Mouse (Mus musculus) layer of hippocampus, adult 18-20 months (tissue): ENCODE measurements around the gene Cdc7. TPM values are rescaled to one million over a fixed set of nuclear protein-coding genes. Genes with fewer than 3 reads are reported as not detected.

ENCODE experiments used
- DNase-seq, 2 experiments: peaks; one replicate each; pipeline ENCODE4 v3.0.0; 2022; ENCODE audit warnings: low spot score in 2 of 2
- total RNA-seq, 2 experiments: library from RNA; stranded (reverse); gene quantifications; 2 replicates each; pipeline ENCODE4 v1.2.3; 2021

Gene Cdc7
- total RNA-seq, 2 experiments from 2014 or later = 13.5 to 17.3 TPM

DNA sequence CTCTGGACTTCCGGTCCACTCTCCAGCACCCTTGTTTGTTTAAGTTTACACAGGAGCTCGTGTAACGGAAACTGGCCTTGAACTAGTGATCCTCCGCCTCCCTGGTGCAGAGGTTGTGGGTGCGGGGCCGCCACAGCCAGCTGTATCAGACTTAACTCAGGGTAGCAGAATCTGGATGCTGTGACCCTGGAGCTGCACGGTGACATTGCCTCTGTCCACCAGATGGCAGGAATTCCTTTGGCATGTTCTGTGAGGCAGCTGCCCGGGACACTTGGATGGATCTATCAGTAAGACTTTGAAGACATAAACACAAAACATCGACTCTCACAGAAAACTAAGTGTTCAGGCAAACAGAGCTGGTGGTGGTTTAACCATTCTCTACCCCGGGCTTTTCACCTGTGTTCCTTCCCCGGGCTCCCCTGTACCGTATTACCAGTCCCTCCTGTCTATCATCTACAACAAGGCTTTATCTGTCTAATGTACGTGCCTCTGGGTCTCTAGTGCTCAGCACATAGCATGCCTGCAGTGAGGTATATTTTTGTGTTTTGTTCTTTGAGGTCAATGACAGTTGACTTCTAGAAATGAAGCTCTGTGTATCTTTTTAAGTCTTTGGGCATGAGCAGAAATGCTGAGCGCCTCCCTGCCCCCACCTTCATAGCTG, 26.6 kb downstream of the Cdc7 start:
- DNase-seq = peak in 1 of 2 experiments; percentile 30

DNA sequence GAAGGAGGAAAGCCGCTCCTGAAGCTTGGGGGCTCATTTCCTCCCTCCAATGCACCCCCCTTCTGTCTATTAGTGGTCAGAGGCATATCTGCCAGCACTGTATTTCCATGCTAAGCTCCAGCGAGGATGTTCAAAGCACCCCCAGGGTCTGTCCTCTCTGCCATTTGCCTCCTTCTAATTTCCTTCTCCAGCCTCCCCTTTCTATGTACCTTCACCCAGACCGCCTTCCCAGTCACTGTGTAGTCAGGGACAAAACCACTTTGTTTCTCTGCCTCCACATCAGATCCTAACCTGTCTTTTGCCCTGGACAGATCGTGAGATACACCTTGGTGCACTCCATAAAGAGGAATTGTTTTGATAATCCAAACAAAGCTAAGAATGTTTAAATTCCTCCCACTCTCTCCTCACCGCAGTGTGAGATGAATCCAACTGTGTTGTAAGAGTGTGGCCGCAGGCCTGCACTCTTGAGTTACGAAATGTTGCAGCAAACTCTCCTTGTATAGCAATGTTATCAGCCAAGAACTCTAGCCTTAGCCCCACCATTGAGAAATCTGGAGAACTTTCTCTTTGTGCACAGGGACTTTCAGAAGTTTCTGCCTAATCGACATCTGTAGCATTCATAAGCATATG, 27.3 kb downstream of the Cdc7 start:
- no peak for DNase-seq

DNA sequence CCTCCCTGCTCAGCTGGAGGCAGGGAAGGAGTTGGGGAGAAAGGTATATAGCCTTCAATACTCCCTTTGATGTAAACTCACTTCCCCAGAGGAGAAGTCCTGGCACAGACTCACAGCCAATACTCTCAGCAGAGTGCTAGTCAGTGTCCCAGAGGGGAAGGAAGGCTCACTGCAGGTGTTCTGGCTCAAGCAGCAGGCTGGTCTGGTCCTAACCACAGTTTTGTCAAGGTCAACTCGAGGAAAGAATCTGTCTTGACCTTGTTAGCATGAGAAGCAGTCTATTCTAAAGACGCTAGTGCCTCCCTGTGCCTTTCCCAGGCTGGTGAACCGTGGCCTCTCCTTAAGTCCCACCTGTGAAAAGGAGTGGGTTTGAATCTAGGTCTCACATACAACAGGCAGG, 30.6 kb downstream of the Cdc7 start:
- no peak for DNase-seq

GRCm38 (mm10) chr5:106995886-106996538, 31.9 kb downstream of the Cdc7 start:
- peak; percentile 13 to 70 for DNase-seq

DNA sequence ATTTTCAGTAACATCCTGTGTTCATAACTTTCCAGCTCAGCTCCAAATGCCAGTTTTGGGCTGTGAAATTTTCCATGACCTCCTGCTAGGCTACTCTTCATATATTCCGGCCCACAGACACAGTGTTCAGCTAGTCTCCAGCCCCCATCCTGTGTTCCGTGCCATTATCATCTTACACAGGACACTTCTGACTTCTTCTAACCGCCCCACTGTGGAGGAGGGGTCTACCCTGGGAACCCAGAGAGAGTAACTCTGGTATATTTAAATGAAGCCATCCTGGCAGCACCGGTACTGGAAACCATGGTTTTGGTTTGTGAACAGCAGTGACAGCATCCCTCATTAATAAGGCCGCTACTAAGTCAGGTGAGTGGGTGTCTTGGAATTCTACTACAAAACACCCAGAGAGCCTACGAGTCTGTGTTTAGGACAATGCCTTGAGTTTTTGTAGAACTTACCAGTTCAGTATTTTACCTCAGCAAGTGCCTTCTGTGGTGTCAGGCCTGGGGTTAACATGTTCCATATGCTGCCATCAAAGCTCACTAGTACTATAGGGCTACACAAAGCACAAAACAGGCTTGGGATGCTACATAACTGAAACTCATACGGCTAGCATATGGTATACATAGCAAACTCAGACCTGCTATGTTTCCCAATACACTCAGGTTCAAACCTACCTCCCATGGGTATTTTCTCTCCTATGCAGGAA, 32.6 kb downstream of the Cdc7 start:
- no peak for DNase-seq

DNA sequence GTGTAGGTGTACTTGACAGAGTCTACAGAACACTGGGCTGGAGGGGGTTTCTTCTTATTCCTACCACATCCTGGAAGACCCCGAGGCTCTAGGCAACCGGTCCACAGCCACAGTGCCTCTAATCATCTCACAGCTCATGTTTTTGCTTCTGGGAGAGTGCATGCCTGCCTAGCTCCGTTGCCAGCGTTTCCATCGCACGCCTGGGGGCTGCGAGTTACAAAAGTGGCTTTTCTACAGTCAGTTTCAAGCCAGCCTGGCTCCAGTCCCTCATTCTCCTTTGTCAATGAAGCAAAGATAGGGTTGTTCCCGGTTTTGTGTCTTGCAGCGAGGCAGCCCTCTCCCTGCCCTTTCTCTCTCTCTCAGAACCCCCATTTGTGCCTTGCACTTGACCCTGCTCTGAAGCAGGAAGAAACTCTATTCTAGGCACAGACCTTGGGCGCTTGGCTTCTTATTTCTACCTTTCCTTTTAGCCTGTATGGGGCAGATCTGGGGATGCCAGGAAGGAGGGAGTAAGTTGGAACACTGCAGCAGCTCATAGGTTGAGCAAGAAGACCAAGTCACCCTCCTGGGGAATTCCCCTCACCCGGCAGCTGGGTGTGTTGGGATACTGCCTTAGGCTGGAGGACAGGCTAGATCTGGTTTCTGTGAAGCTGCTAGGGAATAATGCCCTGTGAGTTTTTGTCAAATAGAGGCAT, 37.4 kb downstream of the Cdc7 start:
- DNase-seq = no peak

DNA sequence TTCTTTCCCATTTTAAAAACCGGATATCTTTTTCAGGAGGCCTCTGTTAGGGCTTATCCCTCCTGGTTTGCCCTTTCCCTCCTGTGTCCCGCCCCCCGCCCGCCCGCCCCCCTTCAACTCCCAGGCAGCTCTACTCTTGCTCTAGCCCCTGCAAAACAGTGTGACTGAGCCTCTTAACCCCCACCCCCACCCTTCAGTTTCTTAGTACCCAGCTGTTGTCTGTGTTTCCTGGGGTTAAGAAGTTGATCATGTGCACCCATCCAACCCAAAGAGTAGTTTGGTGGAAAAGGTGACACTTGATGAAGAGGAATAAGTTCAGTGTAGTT, 37.9 kb downstream of the Cdc7 start:
- DNase-seq = no peak

DNA sequence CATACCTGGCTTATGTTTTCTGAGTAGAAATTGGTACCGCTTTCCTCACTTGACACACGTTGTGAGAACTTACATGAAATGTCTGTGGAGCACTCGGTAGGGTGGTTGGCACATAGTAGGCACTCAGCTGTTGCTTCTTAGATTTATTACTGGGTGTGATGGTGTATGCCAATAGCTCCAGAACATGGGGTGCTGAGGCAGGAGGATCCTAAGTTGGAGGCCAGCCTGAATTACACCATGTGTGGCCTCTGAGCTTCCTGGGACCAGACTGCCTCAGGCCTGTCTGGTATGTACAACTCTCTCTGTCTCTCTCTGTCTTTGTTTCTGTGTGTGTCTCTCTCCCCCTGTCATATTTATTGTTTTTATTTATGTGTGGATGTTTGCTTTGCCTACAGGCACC, 45.6 kb downstream of the Cdc7 start:
- DNase-seq = no peak

DNA sequence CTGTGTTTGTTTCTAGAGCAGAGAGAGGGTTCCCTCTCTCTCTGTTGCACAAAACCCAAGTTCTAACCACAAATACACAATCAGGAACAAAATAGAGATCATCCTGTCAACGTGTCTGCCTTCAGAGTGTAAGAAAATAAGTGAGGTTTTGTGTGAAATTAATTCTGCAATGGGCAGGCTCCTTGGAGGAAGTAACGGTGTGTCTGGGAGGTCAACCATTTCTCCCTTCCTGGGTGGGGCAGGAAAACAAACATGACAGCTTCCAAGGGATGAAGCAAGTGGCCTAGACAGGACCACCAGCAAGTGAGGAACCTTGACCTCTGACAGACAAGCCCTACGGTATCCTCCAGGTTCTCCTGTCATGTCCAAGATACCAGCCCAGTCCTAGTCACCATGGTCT, 46.2 kb downstream of the Cdc7 start:
- DNase-seq = no peak

DNA sequence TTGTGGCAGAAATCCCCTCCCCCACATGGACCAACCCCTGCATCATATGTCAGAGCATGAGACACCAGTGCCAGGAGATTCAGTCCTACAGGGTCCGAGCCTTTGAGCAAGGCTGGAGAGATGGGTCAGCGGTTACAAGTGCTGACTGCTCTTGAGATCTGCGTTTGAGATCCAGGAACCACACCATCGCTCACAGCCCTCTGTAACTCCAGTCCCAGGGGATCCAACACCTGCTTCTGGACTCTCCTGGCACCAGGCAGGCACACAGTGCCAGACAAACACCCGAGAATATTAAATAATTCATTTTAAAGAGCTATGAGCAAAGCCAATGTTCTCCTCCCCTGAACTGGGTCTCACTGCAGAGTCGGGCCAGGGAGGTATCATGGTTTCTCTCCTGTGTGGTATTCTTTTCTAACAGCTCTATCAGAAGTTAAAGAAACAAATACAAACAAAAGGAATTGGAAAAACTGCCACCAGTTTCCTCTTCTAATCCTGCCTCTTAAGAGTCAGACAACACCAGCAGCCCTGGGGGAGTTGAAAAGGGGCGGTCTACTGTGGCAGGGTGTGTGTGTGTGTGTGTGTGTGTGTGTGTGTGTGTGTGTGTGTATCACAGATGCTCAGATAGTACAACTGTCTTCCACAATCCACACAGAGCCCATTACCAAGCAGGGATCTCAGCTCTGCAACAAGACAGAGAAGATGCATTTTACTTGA, 47.4 kb downstream of the Cdc7 start:
- no peak for DNase-seq

DNA sequence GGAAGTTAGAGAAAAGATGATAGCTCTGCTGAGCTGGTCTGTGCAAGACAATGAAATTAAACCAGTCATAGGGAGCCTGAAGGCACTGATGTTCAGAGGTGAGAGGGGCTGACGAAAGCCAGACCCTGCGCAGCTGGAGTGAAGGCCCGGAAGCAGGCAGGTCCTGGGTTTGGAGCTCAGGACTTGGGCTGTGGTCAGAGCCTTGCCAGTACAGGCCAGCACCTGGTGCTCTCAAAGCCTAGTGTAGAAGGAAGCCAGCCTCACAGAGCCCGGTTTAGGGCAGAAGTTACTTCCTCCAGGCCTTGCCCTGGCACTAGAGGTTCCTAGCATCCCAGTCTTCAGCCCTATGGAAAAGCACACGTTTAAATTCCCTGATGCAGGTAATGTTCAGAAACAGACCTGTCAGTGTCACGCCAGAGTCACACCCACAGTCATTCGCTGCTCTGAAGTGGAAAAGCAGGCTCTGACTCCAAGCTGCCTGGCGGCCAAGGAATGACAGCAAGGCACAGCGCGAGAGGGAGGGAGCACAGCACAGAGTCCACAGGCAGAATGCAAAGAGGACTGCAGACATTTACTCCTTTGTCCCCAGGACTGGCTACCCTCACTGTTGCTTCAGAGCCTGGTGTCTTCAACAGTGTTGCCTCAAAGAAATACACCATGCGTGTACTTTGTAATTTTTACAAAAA, 48.1 kb downstream of the Cdc7 start:
- no peak for DNase-seq

DNA sequence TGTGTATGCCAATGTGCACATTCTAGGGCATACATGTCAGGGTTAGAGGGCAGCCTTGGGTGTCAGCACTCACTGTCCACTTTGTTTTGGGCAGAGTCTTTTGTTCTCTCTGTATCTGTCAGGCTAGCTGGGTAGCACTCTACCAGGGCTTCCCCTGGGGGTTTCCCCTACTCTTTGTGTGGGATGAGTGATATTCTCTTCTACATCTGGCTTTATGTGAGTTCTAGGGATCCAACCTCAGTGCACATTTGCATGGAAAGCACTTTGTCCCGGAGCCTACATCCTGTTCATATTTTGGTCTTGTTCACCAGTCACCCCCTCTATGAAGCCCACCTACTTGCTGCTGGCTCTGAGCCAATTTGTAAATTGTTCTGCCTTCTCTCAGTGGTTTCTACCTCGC, 49.3 kb downstream of the Cdc7 start:
- no peak for DNase-seq

DNA sequence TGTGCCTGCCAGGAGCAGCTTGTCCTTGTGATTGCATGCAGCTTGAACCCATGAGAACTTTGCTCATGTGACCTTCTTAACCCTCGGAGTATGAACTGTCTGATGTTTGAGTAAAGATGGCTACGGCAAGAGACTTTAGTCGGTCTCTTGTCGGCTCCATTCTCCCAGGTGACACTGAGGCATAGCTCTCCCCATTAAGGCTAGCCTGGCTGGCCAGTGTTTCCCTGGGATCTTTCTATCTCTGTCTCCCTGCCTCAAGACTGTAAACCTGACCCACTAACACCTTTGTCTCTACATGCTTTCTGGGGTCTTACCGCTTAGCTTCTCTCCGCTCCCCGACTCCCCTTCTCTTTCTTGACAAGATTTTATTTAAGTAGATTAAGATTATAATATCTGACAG, 50.0 kb downstream of the Cdc7 start:
- DNase-seq = no peak

GRCm38 (mm10) chr5:107015046-107015421, 50.9 kb downstream of the Cdc7 start:
- no peak for DNase-seq

GRCm38 (mm10) chr5:107015422-107016081, 51.4 kb downstream of the Cdc7 start:
- DNase-seq = no peak

GRCm38 (mm10) chr5:107016538-107016937, 52.4 kb downstream of the Cdc7 start:
- DNase-seq = no peak

DNA sequence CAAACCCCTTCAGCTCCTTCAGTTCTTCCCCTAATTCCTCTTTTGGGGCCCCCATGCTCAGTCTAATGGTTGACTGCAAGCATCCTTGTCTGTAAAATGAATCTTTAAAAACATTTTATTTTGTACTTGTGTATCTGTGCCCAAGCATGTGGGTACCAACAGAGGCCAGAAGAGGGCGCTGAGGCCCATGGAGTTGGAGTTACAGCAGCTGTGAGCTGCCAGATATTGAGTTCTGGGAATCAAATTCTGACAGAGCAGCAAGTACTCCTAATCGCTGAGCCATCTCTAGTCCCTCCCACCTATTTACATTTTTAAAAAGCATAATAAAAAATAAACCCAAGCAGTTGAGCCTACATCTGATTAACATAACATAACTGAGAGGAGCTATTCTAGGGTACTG, 53.4 kb downstream of the Cdc7 start:
- DNase-seq = no peak

DNA sequence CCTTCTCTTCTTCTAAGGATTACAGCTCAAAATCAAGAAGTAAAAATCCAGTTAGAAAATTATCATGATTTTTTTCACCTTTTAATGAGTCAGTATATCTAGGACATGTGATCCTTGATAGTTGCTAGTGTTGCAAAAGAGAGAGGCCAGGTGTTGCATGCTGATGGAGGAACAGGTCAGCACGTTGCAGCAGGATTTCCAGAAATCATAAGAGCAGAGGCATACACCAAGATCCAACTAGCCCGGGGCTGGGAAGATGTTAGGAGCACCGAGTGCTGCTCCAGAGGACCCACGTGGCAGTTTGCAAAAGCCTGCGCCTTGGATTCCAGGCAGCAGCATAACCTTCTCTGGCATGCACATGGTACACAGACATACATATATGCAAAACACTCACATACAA, 54.9 kb downstream of the Cdc7 start:
- no peak for DNase-seq

- DNase-seq = no peak
Observed at GRCm38 (mm10) chr5:107019904-107020303, 55.8 kb downstream of the Cdc7 start.

DNA sequence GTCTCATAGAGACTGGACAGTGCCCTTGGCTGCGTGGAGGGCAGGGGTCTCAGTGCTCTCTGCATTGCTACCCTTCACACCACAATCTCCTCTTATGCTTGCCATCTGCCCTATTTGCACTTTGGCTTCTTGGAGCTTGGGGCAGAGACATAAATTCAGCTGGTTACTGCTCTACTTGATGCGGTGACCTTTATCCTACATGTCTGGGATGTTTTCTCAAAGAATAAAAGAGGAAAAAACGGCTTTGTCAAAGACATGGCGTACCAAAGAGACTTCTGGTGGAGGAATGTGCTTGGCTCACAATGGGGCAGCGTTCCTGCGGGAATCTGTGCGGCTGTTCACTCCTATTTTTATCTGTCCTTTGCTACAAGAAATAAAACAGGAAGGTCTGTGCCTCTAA, 56.2 kb downstream of the Cdc7 start:
- DNase-seq = no peak
